Mouse (Mus musculus): ENCODE data around the gene Runx1.

DNA sequence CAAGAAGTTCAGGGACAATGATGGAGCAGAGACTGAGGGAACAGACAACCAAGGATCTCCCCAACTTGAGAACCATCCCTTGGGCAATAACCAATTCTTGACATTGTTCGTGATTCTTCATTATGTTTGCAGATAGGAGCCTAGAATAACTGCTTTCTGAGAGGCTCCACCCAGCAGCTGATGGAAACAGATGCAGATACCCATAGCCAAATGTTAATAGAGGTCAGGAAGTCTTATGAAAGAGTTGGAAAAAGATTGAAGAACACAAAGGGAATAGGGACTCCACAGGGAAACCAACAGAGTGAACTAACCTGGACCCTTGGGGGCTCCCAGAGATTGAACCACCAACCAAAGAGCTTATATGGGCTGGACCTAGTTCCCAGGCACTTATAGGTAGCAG is 34.7 kb upstream of the Runx1 start:
- TF ChIP-seq CTCF (IDR thresholded peaks at IDR 0.05; ENCODE audit: low read depth), result no peak
- TF ChIP-seq EP300 (IDR thresholded peaks at IDR 0.05; ENCODE audit: low read depth), result no peak

Data from liver, postnatal 0 days (tissue).